8 mouse cellular contexts compared by ENCODE assay signal in the genomic region with DNA sequence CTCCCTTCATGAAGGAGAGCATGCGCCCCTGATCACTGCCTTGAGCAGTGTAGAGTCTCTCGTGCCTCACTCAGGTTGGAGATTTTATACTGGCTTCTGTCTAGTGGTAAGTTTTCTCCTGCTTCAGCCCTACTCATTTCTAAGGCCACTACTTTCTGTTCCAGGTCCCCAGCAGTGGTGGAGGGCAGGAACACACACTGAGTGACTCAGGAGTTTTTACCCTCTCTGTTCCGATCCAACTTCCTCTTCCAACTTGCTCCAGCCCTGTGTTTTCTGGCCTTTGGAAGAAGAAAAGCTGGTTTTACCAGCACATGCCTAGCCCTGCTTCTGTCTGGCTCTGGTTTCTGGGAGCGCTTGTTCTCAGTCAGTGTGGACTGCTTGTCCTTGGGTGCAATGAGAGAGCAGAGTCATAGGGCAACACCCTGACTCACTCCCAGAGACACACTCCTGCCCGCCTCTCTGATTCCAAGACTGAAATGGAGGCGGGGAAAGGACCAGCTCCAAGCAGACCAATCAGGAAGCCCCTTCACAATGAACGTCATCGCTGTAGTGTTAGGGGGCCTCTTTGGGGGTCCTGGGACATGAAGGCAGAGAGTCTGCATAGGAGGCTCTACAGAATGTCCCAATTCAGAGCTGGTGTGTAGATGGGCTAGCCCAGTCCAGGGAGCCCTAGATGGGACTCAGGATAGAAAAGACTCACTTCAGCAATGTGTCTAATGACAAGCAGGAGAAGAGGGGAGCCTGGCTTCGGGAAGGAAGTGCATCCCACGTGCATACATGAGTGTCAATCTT.
DNase-seq lines count a peak whose midpoint lies in the region; ATAC-seq lines count a peak whose summit lies in the region.

No protein-coding gene starts in this region.

- peak; percentile 7 for DNase-seq in 416B (ENCODE audit: low read depth)
- DNase-seq in kidney, postnatal 36 days = peak; percentile 16 to 35
- no peak for DNase-seq in thymus, postnatal 0 days (ENCODE audit: low spot score)
- no peak for DNase-seq in natural killer cell, adult 2 months (ENCODE audit: low spot score in 2 of 2)

- no peaks in the 10 kb centered on the region for H3K9me3 ChIP-seq in erythroblast, embryonic 14.5 days (ENCODE audit: control insufficient read depth, low read length)
- no peaks in the 10 kb centered on the region for H3K9me3 ChIP-seq in embryonic facial prominence, embryonic 13.5 days

- H3K27ac ChIP-seq in embryonic facial prominence, embryonic 13.5 days = peak overlapping the region; percentile 71

- H3K9ac ChIP-seq in embryonic facial prominence, embryonic 13.5 days = no peak overlapping the region

- peak overlapping the region; percentile 39 for H3K4me2 ChIP-seq in embryonic facial prominence, embryonic 13.5 days

- peaks cover 31% of the 10 kb centered on the region for H3K4me1 ChIP-seq in erythroblast, embryonic 14.5 days (ENCODE audit: control insufficient read depth)
- peaks cover 55% of the 10 kb centered on the region for H3K4me1 ChIP-seq in embryonic facial prominence, embryonic 13.5 days

- H3K27me3 ChIP-seq in erythroblast, embryonic 14.5 days (ENCODE audit: control insufficient read depth) = no peaks in the 10 kb centered on the region
- H3K27me3 ChIP-seq in embryonic facial prominence, embryonic 13.5 days = no peaks in the 10 kb centered on the region

- 39% methylated on average over 10 of the region's 10 CpGs for WGBS in embryonic facial prominence, embryonic 13.5 days

- H3K36me3 ChIP-seq in erythroblast, embryonic 14.5 days (ENCODE audit: control insufficient read depth) = no peaks in the 10 kb centered on the region
- H3K36me3 ChIP-seq in embryonic facial prominence, embryonic 13.5 days = no peaks in the 10 kb centered on the region

- ATAC-seq in erythroblast, adult 5-6 weeks (replicated peaks; ENCODE audit: low FRiP score, poor library complexity, severe bottlenecking) = no peak
- no peak for ATAC-seq in embryonic facial prominence, embryonic 13.5 days (ENCODE audit: insufficient number of reproducible peaks, insufficient read depth, low FRiP score, low TSS enrichment, low read depth)
- ATAC-seq in megakaryocyte progenitor cell, adult 5-6 weeks (replicated peaks; ENCODE audit: poor library complexity) = peak; percentile 42; the same call in 1 of the 2 replicates

- peak overlapping the region; percentile 19 for H3K4me3 ChIP-seq in erythroblast, embryonic 14.5 days (replicated peaks)
- no peak overlapping the region for H3K4me3 ChIP-seq in embryonic facial prominence, embryonic 13.5 days

Comparison
In these comparisons a context has a peak if more than half of its experiments do, and no peak if none do; other contexts are left out.
1. DNase-seq: peak in 416B (single experiment) and kidney, postnatal 36 days (2 of 2); none in thymus, postnatal 0 days (single experiment) and natural killer cell, adult 2 months (0 of 2).